Comparison of ENCODE assay signal across 16 mouse cellular contexts in genomic region chr12:44462436-44462835, GRCm38 (mm10).
A peak's percentile ranks its signal among the peaks of the same experiment; 100 is the strongest.
DNase-seq lines count a peak whose midpoint lies in the region; ATAC-seq and TF ChIP-seq lines count a peak whose summit lies in the region.
"Had no signal": no experiment of that assay in that cellular context is flagged by ENCODE, and none has a peak within 500 bp of the region (broad histone marks: within the 10 kb centered on the region; RNA-seq: fewer than 3 reads in every experiment).

No protein-coding gene starts in this region.

- ATAC-seq in cerebellum, adult (ENCODE audit: insufficient number of reproducible peaks, low FRiP score, low TSS enrichment), result peak; percentile 95
- ATAC-seq in midbrain, embryonic 13.5 days, result peak; percentile 89
- ATAC-seq in hindbrain, postnatal 0 days, result peak; percentile 92
- no peak for ATAC-seq in CD4-positive, CD25-positive, alpha-beta regulatory T cell, adult 4 months
- ATAC-seq: intestine, postnatal 0 days had no signal

- peak overlapping the region; percentile 57 for H3K27ac ChIP-seq in midbrain, embryonic 13.5 days
- no peak overlapping the region for H3K27ac ChIP-seq in midbrain, embryonic 10.5 days (replicated peaks)
- peak overlapping the region; percentile 73 for H3K27ac ChIP-seq in hindbrain, postnatal 0 days
- H3K27ac ChIP-seq: limb, embryonic 12.5 days had no signal

- DNase-seq in cerebellum, adult 8-10 months, result no peak
- DNase-seq in midbrain, embryonic 10.5 days (ENCODE audit: low spot score), result no peak
- peak; percentile 71 for DNase-seq in hindbrain, postnatal 0 days (ENCODE audit: low spot score)
- no peak for DNase-seq in adrenal gland, postnatal 25 days
- no peak for DNase-seq in layer of hippocampus, postnatal 14 days (ENCODE audit: low spot score in 2 of 2)
- DNase-seq: adrenal gland, postnatal 36 days; gastrocnemius, postnatal 36 days; lung, adult 2 months; spleen, adult 18-20 months had no signal

- no peak overlapping the region for H3K4me3 ChIP-seq in midbrain, embryonic 13.5 days (replicated peaks)
- no peak overlapping the region for H3K4me3 ChIP-seq in midbrain, embryonic 10.5 days
- H3K4me3 ChIP-seq in hindbrain, postnatal 0 days (ENCODE audit: low read length), result no peak overlapping the region
- H3K4me3 ChIP-seq: erythroblast, embryonic 14.5 days; limb, embryonic 12.5 days; megakaryocyte, embryonic 14.5 days had no signal

- H3K36me3 ChIP-seq in midbrain, embryonic 13.5 days, result no peaks in the 10 kb centered on the region
- no peaks in the 10 kb centered on the region for H3K36me3 ChIP-seq in midbrain, embryonic 10.5 days
- H3K36me3 ChIP-seq in hindbrain, postnatal 0 days (ENCODE audit: insufficient read depth, low read length), result no peaks in the 10 kb centered on the region
- H3K36me3 ChIP-seq: limb, embryonic 12.5 days had no signal

- no peaks in the 10 kb centered on the region for H3K27me3 ChIP-seq in midbrain, embryonic 13.5 days
- H3K27me3 ChIP-seq in midbrain, embryonic 10.5 days (ENCODE audit: low read depth, poor library complexity, severe bottlenecking), result no peaks in the 10 kb centered on the region
- H3K27me3 ChIP-seq in hindbrain, postnatal 0 days (ENCODE audit: insufficient read depth, low read length), result no peaks in the 10 kb centered on the region
- H3K27me3 ChIP-seq: limb, embryonic 12.5 days; megakaryocyte, embryonic 14.5 days had no signal

- no peaks in the 10 kb centered on the region for H3K9me3 ChIP-seq in midbrain, embryonic 13.5 days
- H3K9me3 ChIP-seq in midbrain, embryonic 10.5 days (replicated peaks), result no peaks in the 10 kb centered on the region
- no peaks in the 10 kb centered on the region for H3K9me3 ChIP-seq in hindbrain, postnatal 0 days (ENCODE audit: low read length)
- H3K9me3 ChIP-seq: limb, embryonic 12.5 days; megakaryocyte, embryonic 14.5 days had no signal

- peak; percentile 42 for TF ChIP-seq CTCF in hindbrain, postnatal 0 days (IDR thresholded peaks at IDR 0.05; ENCODE audit: low read depth)

- peaks cover 21% of the 10 kb centered on the region for H3K4me1 ChIP-seq in midbrain, embryonic 13.5 days (replicated peaks)
- H3K4me1 ChIP-seq in midbrain, embryonic 10.5 days, result no peaks in the 10 kb centered on the region
- peaks cover 10% of the 10 kb centered on the region; the same call in 1 of the 2 replicates for H3K4me1 ChIP-seq in hindbrain, postnatal 0 days (ENCODE audit: insufficient read depth, low read length)
- H3K4me1 ChIP-seq: limb, embryonic 12.5 days; megakaryocyte, embryonic 14.5 days had no signal

- H3K4me2 ChIP-seq in midbrain, embryonic 13.5 days (replicated peaks), result no peak overlapping the region
- no peak overlapping the region for H3K4me2 ChIP-seq in hindbrain, postnatal 0 days (ENCODE audit: low read depth, low read length)
- H3K4me2 ChIP-seq: limb, embryonic 12.5 days had no signal

- H3K9ac ChIP-seq in midbrain, embryonic 13.5 days (replicated peaks), result no peak overlapping the region
- no peak overlapping the region for H3K9ac ChIP-seq in hindbrain, postnatal 0 days (replicated peaks; ENCODE audit: low read length)
- H3K9ac ChIP-seq: limb, embryonic 12.5 days had no signal

- WGBS in midbrain, embryonic 13.5 days, result 44% methylated on average over 4 of the region's 4 CpGs
- WGBS in midbrain, embryonic 10.5 days, result 68% methylated on average over 4 of the region's 4 CpGs
- 14% methylated on average over 4 of the region's 4 CpGs for WGBS in hindbrain, postnatal 0 days
